Mouse (Mus musculus) erythroblast, adult 5-6 weeks (primary cell): ENCODE data around the gene Emc6. TPM values are rescaled to one million over a fixed set of nuclear protein-coding genes. Genes with fewer than 3 reads are reported as not detected.

ENCODE experiments used
- ATAC-seq: replicated peaks from 2 replicates; pipeline ENCODE4 v1.8.0; 2016; ENCODE audit warnings: moderate number of reproducible peaks, mild to moderate bottlenecking, moderate TSS enrichment, inconsistent platforms; ENCODE audit not compliant: poor library complexity, low FRiP score, severe bottlenecking
- total RNA-seq, 2 experiments: library from RNA; stranded (forward) in 1 of 2; stranded (reverse) in 1 of 2; fragments of 150-400 nt in 1 of 2; fragments of 200-764, 138-1000 nt in 1 of 2; gene quantifications; 2 replicates each; pipeline versions ENCODE4 v1.2.3 to v1.2.4; 2015 to 2017; ENCODE audit warnings: low replicate concordance in 2 of 2

Emc6 gene
- total RNA-seq, 2 experiments from 2014 or later, result 3.3 to 25.2 TPM

DNA sequence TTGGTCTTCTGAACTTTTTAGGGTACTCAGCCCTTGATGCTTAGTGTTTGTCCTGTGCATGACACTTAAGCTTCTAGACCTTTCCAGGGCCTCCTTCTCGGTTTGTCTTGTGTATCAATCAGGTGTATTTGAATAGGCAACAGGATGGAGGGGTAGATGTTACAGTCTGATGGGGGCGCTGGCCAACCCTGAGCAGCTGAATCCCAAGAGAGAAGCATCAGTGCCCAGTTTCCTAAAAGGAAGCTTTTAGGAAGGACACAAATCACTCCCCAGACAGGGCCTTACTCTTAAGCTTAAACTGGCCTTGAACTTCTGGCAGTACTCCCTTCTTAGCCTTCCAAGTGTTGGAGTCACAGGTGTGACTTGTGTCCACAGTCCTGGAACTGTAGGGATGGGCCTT lies 1.1 kb upstream of the Emc6 start:
- no peak for ATAC-seq

DNA sequence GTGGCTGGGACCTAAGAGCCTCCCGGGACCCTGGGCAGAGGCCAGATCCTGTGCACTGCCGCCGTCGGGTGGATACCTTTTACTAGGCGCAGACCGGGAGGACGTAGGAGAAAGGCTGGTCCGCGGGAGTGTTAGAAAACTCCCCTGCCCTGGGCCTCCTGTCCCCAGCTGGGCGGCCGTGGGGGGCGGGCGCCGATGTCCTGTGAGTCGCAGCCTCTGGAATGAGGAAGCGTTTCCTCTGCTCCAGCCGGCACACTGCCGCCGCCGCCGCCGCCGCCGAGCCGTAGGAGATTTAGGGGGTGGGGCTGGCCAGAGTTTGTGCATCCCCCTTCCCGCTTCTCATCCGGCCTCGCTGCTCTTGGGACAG lies 655 bp upstream of the Emc6 start:
- ATAC-seq, result peak; percentile 38

DNA sequence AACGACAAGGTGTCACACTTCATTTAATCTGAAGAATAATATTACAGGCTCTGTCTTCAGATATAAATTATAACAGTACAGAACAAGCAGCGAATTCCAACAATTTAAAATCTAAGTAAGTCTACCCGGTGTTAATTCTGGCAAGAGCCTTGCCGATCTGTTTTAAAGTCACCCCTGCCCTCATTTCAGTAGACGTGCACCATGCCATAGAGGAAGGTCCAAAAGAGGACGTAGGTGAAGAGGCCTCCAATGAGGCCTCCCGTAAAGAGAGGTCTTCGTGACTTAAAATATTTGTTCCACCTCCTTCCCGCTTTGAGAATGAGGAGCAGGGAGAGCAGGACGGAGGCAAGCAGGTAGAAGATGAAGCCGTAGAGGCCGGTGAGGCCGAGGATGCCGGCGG lies 651 bp downstream of the Emc6 start:
- ATAC-seq, result no peak

DNA sequence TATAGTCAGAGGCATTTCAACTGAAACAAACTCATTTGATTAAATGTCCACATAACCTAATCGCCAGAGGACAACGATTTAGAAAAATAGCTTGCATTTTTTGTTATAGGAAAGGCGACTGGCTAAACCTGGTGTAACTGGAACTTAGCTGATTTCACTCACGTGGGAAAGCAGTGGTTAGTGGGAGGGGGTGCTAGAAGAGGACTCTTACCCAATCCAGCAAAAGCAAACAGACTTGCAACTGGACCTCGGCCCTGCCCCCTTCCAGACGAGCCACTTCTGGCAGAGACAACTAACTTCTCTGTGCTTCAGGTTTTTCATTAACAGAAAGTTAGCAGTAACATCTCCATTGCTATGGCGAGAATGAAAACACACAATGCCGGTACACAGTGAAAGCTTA lies 1.2 kb downstream of the Emc6 start:
- no peak for ATAC-seq

DNA sequence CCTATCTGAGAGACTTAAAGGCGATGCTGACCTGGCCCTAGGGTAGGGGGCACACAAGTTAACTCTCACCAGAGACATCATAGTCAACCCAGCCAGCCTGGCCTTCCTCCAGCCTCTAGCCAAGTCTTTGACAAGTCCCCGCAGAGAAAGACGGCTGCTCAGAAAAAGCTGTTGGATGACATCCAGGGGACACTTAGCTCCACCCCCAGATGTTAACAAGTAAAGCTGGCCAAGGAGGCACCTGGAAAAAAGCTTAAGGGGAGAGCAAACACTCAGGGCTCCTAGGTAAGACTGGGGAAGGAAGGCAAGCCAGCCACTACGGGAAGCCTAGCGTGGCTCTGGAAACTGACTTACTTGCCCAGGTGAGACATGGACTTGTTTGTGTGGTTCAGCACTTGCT lies 4.7 kb downstream of the Emc6 start:
- ATAC-seq, result no peak

DNA sequence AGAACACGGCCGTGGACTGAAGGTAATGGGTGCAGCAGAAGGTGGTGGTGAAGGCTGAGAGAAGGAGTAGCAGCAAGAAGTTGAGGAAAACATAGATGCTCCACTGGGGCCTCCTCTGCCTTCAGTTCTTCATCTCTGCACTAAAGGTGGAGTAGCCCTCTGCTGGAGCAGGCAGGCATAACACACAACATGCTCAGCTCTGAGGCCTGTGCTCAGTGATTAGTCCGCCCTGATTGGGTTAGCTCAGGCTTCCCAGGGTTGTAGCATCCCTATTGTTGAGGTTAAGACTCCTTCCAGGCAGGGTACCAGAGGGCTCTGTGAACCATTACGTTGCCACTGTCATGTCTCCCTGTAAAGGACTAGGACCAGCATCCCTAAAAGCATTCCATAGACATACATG lies 7.6 kb downstream of the Emc6 start:
- peak; percentile 80 for ATAC-seq

DNA sequence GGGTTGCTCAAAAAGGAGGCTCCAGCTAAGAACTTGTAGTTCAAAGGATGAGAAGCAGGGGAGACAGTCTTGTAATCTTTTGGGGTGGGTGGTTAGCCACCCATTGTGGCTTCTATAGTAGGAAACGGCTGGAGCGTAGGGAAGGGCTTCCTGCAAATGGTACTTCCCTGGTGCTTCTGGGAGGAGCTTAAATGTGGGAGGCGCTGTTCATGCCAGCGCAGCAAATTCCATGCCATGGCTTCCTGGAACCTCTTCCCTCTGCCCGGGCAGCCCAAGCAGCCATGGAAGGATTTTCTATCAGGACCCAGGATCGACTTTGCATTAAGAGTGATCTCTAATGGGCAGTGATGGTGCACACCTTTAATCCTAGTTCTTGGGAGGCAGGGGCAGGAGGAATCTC lies 8.3 kb downstream of the Emc6 start:
- ATAC-seq, result no peak

DNA sequence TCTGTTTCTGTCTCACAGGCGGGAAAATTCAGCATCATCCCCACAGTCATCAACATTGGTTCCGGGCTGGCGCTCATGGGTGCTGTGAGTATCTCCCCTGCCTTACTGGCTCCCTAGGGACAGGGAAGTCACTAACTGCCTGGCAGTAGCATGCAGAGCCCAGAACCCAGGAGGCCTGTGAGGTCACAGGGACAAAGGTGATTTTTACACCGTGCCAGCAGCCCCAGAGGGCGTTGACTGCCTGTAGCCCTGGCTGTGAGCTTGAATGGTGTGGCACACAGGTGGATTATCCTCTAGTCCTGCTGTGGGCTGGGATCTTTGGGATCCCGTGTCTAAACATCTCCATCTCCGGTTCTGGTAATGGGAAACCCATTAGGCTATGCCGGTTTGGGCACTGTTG lies 8.8 kb downstream of the Emc6 start:
- ATAC-seq, result no peak

DNA sequence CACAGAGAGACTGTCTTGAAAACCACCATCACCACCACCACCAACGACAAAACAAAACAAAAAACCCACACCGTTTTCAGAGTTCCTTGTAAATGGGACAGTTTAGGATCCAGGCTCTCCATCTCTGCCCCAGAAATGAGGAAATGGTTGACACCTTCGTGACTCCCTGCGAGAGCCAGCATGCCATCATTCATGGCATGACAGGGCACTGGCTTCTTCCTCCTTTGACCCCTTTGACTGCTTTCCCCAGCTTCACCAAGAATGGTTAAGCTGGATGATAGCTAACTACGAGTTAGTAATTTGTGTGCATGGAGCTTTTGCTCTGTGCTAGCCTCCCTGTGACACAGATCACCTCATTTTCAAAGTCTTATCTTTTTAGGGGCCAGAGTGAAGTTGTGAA lies 14.6 kb downstream of the Emc6 start:
- no peak for ATAC-seq

DNA sequence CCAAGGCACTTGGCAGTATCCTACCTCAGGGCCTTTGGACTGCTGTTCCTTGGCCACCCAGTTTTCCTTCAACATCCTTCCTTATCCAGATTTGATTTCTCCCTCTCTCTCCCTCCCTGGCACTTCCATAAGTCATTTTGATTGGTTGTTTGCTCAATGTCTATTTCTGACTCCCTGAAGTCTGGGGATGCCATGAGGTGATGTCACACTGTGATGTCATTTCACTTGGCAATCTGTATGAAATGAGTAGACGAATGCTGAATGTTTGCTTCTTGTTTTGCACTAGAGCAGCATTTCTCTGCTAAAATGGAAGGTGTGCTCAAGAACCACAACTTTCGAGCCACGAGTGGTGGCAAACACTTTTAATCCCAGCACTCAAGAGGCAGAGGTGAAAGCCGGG lies 15.2 kb downstream of the Emc6 start:
- ATAC-seq, result no peak

DNA sequence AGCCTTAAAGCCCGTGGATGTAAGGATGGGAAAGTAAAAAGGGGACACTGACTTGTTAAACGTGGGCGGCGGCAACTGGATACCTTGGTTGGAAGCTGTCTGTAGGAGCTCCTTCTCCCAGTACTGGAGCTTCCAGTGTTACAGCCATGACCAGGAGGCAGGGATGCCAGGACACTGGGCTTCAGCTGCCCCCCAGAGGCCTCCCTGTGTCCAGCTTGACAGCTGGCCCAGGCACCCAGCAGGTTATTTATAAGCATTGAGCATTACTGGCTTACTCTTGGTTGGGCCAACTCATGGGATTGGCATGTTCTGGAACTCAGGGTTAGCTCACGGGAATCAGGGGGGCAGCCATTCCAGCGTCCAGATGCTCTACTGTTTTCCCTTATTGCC lies 16.0 kb downstream of the Emc6 start:
- no peak for ATAC-seq

DNA sequence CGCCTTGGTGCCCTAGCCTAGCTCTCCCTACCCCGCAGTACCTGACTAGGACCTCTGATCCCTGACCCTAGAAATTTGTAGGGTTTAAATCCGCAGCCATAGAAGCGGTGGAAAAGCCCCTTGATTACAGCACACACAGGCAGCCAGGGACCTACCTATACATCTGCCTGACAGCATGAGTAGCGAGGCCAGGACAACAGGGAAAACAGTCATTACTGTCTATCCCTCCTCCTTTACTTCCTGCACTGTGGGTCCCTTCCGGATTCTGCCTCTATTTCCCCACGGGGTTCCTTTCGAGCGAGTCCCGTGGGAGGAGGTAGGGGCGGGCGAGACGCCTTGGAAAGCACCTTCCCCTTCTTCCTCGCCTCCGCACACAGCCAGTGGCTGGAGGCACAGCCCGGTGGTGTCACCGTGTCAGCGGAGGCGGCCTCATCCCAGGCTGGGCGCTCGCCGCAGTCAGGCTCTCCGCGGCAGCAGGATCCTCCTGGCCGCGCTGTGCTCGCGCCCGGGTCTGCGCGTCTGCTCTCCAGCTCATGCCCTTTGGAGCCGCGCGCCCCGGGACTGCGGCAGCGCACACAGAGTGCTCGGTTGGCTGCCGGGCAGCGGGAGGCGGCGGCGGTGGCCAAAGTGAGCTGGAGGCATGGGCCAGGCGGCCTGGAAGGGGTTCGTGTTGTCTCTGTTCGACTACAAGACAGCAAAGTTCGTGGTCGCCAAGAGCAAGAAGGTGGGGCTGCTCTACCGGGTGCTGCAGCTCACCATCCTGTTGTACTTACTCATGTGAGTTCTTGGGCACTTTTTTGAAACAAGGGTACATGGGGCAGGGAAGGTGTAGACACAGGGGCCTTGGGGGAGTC lies 16.7 kb downstream of the Emc6 start, which contains the start of gene P2rx5:
P2rx5 (plus strand) TSS at position 465 of the 854 bp plus-strand sequence.
- no peak for ATAC-seq

DNA sequence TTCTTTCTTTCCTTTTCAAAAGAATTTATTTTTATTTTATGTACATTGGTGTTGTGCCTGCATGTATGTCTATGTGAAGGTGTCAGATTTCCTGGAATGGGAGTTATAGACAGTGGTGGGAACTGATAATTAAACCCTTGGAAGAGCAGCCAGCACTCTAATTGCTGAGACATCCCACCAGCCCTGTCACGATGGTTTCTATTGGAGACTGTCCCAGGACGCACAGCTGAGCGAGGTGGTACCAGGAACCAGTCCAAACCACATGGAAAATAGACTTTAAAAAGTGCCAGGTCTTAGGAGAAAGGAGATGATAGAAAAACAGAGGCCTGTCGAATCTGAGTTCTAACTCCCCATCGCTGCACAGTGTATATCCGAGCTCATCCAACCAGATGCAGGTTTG lies 21.8 kb downstream of the Emc6 start:
- no peak for ATAC-seq

DNA sequence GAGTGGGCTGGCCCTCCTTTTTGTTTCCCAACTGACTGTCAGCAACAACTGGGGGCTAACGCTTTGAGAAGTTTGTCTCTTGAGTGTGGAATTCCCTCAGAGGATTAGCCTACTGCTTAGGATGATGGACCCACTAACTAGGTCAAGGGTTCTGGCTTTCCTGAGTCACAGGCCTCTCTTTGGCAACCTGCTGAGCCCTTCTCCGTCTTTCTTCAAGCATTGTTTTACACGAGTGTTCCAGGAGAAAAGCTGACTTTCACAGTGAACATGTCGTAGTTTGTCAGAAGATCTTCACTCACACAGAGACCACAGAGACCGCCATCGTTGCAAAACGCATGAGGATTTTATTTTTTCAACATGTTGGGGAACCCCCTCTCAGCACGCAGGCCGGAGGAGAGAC lies 28.6 kb downstream of the Emc6 start:
- ATAC-seq, result no peak

DNA sequence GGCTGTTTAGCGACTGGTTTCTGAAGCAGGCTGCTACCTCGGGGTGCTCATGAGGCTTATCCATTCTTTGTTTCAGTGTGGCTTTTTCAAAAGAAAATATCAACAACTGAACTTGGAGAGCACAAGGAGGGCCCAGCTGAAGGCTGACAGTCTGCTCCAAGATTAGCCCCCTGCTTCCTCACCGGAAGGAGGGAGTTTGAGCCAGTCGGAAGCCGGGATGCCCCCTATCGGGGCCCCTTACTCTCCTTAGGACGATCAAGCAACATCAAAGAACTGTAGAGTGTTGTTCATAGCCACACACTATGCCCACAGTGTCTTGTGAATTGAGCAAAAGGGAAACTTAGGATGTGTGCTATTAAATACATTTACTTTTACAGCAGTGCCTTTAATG lies 29.9 kb downstream of the Emc6 start:
- no peak for ATAC-seq

DNA sequence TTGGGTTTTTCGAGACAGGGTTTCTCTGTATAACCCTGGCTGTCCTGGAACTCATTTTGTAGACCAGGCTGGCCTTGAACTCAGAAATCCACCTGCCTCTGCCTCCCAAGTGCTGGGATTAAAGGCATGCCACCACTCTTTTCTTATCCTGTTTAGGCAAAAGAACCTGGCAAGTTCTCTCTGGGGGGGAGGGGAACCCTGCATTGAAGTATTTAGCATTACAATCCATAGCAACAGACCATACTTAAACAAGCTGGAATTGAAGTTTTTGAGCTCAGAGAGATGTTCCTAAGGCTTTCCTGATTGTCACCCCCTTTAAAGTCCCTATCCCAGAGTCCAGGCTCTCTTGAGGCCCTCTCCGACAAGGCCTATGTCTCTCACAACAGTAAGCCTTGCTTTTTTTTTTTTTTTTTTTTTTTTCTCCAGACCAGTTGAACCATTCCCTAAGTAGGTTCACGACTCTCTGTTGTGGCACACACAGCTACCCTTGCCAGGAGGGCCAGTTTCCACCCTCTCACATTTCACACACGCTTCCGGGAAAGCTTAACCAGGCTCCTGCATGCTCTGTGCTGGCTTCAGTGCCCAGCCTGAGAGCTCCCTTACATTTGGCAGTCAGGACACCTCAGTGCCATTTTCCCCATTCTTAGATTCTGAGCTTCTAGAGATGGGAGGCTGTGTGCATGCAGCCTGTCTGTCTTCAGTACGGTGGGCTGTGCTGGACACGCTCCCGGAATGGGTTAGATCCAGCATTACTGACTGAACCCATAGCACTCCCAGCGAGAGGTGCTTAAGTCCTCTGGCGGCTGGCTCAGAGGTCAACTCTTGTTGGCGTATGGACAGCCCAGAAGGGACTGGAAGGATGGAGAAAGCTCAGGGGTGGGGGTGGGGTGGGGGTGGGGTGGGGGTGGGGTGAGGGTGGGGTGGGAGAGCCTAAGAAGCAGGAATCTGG lies 30.5 kb downstream of the Emc6 start:
- ATAC-seq, result no peak

DNA sequence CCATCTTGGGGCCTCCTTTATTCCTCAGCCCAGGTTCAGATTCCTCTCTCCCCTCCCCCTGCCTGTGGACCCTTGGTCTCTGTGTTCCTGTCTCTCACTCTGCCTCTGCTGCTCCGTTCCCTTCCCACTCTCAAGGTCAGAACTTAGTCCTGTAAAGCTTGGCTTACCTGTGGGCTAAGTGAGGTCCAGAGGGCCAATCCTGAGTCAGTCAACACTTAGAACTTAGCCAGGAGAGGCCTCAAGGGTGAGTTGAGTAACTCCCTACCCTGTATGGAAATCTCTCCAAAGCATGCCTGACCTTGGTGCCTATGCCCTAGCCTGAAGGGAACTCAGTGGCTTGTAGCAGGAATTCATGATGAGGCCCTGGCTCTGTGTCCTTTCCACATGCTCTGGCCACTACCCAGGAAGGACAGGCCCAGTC lies 32.6 kb downstream of the Emc6 start:
- ATAC-seq, result no peak

DNA sequence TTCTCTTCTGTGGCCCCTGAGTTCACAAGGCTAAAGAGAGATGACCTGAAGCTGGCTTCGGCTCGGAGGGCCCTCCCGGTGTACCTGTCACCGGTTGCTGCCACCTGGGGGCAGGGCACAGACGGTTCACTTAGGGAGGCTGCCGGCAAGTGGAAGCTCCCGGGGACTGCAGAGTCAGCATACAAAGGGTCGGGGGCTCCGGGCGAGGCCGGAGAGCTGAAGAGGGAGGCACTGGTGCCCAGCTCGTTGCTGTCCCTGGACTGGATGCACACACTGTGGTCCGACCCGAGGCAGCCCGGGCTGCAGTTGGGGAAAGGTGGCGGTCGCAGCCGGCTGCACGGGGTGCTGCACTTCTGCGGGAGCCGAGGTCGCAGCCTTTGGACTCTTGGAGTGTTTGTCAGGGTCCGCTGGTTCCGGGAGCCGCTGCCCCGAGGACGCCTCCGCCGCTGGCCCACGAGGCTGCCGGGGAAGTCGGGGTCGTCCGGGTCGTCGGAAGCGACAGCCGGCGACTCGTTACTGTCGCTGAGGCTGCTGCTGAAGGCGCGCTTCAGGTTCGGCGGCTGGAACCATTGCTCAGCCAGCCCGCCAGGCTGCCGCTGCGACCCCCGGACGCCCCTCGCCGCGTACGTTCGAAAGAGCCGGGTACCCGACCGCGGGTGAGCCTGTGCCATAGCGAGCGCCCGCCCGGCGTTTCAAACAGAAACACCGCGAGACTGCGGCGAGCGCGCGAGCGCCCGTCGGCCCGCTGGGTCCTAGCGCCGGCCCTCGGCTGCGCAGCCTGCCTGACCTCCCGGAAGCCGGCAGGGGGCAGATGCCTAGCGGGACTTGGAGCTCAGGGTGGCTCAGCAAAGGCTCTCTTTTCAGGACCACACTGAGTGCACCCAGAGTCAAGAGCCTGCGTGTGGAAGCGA lies 39.0 kb downstream of the Emc6 start, which contains the start of gene Haspin:
Haspin (minus strand) TSS at position 704 of the 911 bp plus-strand sequence.
- peak; percentile 91 for ATAC-seq

DNA sequence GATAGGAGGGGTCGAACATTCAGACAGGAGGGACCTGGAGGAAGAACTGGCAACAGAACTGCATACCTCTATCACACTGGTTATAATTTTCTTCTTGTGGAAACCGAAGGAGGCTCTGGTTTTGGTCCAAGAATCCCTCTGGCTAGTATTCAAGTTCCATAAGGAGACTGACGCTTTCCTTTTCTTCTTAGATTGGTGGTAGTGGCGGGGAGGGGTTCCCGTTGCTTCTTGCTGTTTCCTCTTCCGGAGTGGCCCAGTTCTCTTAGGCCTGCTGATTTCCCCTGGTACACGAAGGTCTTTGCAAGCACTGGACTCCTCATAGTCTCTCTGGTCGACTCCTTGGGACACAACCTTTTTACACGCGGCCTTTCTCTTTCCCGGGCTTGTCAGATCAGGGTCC lies 39.7 kb downstream of the Emc6 start:
- peak; percentile 19; the same call in 1 of the 2 replicates for ATAC-seq

DNA sequence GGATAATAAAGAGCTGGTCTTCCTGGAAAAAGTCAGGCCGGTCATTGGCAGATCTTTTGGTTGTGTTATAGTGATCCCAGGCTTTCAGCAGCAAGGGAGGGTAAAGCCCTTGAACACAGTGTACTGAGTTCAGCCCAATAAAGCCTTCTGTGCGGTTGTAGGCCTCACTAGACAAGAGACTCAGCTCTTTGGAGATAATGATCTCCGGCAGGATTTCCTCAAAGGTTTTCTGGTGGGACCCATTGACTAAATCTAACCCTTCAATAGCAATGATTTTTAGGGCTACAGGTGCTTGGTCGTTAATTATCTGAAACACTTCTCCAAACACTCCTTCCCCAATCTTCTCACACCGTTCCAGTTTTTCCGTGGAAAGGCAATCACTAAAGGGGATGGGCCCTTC lies 40.2 kb downstream of the Emc6 start:
- ATAC-seq, result no peak
